Mouse (Mus musculus) stomach, embryonic 15.5 days (tissue): Measurements from ENCODE around the gene Ecd. TPM values are rescaled to one million over a fixed set of nuclear protein-coding genes. Genes with fewer than 3 reads are reported as not detected.

ENCODE experiments used
- ATAC-seq: fragments of 200-750 bp; cut with Nextera tagmentation; 2 replicates; pipeline ENCODE4 v1.8.0; 2017; ENCODE audit warnings: low read depth, moderate number of reproducible peaks, moderate TSS enrichment; ENCODE audit not compliant: insufficient read depth, low FRiP score
- H3K27ac ChIP-seq: fragments of 300-500 bp; sonication (generic); 2 replicates; pipeline ENCODE4 v1.5.1; 2015; ENCODE audit warnings: mild to moderate bottlenecking, inconsistent platforms
- H3K27me3 ChIP-seq: fragments of 300-500 bp; sonication (generic); replicated peaks from 2 replicates; pipeline ENCODE4 v1.6.1; 2015; ENCODE audit warnings: inconsistent platforms
- H3K36me3 ChIP-seq: fragments of 300-500 bp; sonication (generic); 2 replicates; pipeline ENCODE4 v1.6.1; 2015; ENCODE audit warnings: inconsistent platforms
- H3K4me1 ChIP-seq: fragments of 300-500 bp; sonication (generic); 2 replicates; pipeline ENCODE4 v1.6.1; 2015; ENCODE audit warnings: inconsistent platforms
- H3K4me2 ChIP-seq: fragments of 300-500 bp; sonication (generic); 2 replicates; pipeline ENCODE4 v1.6.1; 2015; ENCODE audit warnings: mild to moderate bottlenecking, inconsistent platforms
- H3K4me3 ChIP-seq: fragments of 300-500 bp; sonication (generic); replicated peaks from 2 replicates; pipeline ENCODE4 v1.5.1; 2015; ENCODE audit warnings: inconsistent platforms
- H3K9ac ChIP-seq: fragments of 300-500 bp; sonication (generic); 2 replicates; pipeline ENCODE4 v1.6.1; 2015; ENCODE audit warnings: inconsistent platforms
- H3K9me3 ChIP-seq: fragments of 300-500 bp; sonication (generic); 2 replicates; pipeline ENCODE4 v1.6.1; 2016; ENCODE audit warnings: inconsistent platforms
- WGBS: fragments of 180-500 bp; shearing (Covaris S2); methylation state at CpG from one replicate; pipeline ENCODE4 v1.1.7; 2015; 5-methylcytosine and 5-hydroxymethylcytosine counted together
- polyA plus RNA-seq: library from polyadenylated mRNA; unstranded; fragments of >200 nt; fragmentation: Nextera tagmentation; extraction: Ambion mirVana; gene quantifications from 2 replicates; pipeline ENCODE4 v1.2.1, GENCODE M21; 2015

Ecd gene
- polyA plus RNA-seq, result 46.9 and 47.6 TPM in 2 replicates

GRCm38 (mm10) chr14:20347991-20348541 is at the start of gene Ecd, which contains the start of gene Fam149b:
Gene Ecd (minus strand): TSS chr14:20348121.
Gene Fam149b (plus strand): TSS chr14:20348162.
- peak; percentile 99 for ATAC-seq
- WGBS, result under 1% methylated on average over 42 of the region's 42 CpGs
- H3K9ac ChIP-seq, result peak within 1 kb of the TSS; percentile 79

GRCm38 (mm10) chr14:20397220-20397619 is 49.3 kb upstream of the Ecd start:
- Histone ChIP-seq H3K4me1 (0 out of 2 replicates have a peak, but pooled peaks cover 3% of the 10 kb centered on the region), H3K9ac (no peak overlapping the region), H3K4me3 (no peak overlapping the region), H3K4me2 (no peak overlapping the region), H3K27me3 (no peaks in the 10 kb centered on the region), H3K9me3 (no peaks in the 10 kb centered on the region), H3K27ac (no peak overlapping the region), H3K36me3 (no peaks in the 10 kb centered on the region)
- WGBS, result 81% methylated on average over 9 of the region's 9 CpGs
- no peak for ATAC-seq

More at GRCm38 (mm10) chr14:20347991-20348541, at the start of gene Ecd, which contains the start of gene Fam149b:
- H3K27ac ChIP-seq, result peak within 1 kb of the TSS; percentile 94
- peak within 1 kb of the TSS; percentile 64 for H3K4me2 ChIP-seq
- H3K9me3 ChIP-seq, result no peaks in the 10 kb centered on the region
- H3K36me3 ChIP-seq, result peaks cover 9% of the 10 kb centered on the region; the same call in 1 of the 2 replicates
- H3K4me3 ChIP-seq, result peak within 1 kb of the TSS; percentile 71
- no peaks in the 10 kb centered on the region for H3K27me3 ChIP-seq
- H3K4me1 ChIP-seq, result no peaks in the 10 kb centered on the region

DNA sequence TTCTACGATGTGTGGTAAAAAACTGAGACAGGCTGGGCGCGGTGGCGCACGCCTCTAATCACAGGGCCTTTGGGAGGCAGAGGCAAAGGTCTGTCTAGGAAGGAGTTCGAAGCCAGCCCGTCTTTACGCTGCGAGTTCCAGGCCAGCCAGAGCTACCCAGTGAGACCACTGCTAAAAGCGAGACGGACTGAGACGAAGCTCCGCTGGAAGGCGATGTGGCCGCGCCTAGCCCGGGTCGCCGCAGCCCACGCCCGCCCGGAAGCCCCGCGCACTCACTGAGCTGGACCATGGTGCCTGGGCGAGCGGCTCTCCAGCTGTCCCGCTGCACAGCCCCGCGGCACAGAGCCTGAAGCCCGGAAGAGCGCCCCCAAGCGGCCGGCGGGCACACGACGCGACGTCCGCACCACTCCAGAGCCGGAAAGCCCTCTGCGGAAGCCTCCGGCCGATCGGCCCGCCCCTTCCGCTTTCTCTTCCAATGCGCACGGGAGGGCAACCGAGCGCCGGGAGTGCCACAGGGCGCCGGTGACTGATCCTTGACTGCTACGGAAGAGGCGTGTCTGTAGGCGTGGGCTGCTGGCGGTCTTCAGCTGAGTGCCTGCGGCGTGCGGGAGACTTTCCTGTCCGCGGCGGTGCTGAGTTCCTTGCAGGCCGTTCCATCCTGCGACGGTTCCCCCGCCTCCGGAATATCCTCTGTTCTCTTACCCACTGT is 45.4 kb upstream of the Ecd start, which contains the start of gene Mrps16:
TSS of gene Mrps16 (minus strand) at position 430 of the 709 bp plus-strand sequence.
- Histone ChIP-seq H3K9me3 (no peaks in the 10 kb centered on the region), H3K4me3 (peak within 1 kb of the TSS; percentile 73), H3K4me1 (0 out of 2 replicates have a peak, but pooled peaks cover 3% of the 10 kb centered on the region), H3K36me3 (no peaks in the 10 kb centered on the region; the same call in 1 of the 2 replicates), H3K27me3 (no peaks in the 10 kb centered on the region), H3K4me2 (peak within 1 kb of the TSS; percentile 59), H3K9ac (peak within 1 kb of the TSS; percentile 85), H3K27ac (peak within 1 kb of the TSS; percentile 88)
- peak; percentile 96 for ATAC-seq
- WGBS, result 0% methylated on average over 68 of the region's 68 CpGs

DNA sequence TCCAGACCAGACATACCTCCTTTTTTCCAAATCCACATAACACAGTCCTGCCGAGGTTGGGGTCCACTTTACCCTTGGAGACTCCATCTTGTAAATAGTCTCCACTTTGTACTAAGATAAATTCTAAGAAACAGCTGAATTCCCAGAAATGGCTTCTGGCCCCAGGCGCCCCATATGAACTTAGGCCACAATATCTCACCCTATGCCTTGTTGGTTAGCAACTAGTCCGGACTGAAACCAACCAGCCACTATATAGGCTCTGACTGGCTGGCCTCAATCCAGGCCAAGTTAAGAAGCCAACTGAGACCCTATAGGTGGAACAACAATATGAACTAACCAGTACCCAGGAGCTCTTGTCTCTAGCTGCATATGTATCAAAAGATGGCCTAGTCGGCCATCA is 44.4 kb upstream of the Ecd start:
- no peak for ATAC-seq
- 84% methylated on average over 4 of the region's 4 CpGs for WGBS

GRCm38 (mm10) chr14:20389446-20390079 is 41.6 kb upstream of the Ecd start:
- peak overlapping the region; percentile 88 for H3K4me3 ChIP-seq
- peak overlapping the region; percentile 85; the same call in 1 of the 2 replicates for H3K27ac ChIP-seq
- no peak for ATAC-seq
- WGBS, result 82% methylated on average over 8 of the region's 8 CpGs
- no peak overlapping the region for H3K9ac ChIP-seq
- peak overlapping the region; percentile 70; the same call in 1 of the 2 replicates for H3K4me2 ChIP-seq
- peaks cover 23% of the 10 kb centered on the region for H3K4me1 ChIP-seq
- H3K36me3 ChIP-seq, result no peaks in the 10 kb centered on the region; the same call in 1 of the 2 replicates
- no peaks in the 10 kb centered on the region for H3K9me3 ChIP-seq
- no peaks in the 10 kb centered on the region for H3K27me3 ChIP-seq

More for the DNA sequence above, 44.4 kb upstream of the Ecd start:
- H3K36me3 ChIP-seq, result no peaks in the 10 kb centered on the region; the same call in 1 of the 2 replicates
- H3K4me1 ChIP-seq, result peaks cover 8% of the 10 kb centered on the region
- no peak overlapping the region for H3K9ac ChIP-seq
- no peak overlapping the region for H3K27ac ChIP-seq
- H3K27me3 ChIP-seq, result no peaks in the 10 kb centered on the region
- no peaks in the 10 kb centered on the region for H3K9me3 ChIP-seq
- peak overlapping the region; percentile 24; the same call in 1 of the 2 replicates for H3K4me2 ChIP-seq
- H3K4me3 ChIP-seq, result no peak overlapping the region

GRCm38 (mm10) chr14:20388441-20389129 is 40.7 kb upstream of the Ecd start, which contains the start of gene Dnajc9:
Gene Dnajc9 (minus strand): TSS chr14:20388910.
- no peaks in the 10 kb centered on the region for H3K9me3 ChIP-seq

DNA sequence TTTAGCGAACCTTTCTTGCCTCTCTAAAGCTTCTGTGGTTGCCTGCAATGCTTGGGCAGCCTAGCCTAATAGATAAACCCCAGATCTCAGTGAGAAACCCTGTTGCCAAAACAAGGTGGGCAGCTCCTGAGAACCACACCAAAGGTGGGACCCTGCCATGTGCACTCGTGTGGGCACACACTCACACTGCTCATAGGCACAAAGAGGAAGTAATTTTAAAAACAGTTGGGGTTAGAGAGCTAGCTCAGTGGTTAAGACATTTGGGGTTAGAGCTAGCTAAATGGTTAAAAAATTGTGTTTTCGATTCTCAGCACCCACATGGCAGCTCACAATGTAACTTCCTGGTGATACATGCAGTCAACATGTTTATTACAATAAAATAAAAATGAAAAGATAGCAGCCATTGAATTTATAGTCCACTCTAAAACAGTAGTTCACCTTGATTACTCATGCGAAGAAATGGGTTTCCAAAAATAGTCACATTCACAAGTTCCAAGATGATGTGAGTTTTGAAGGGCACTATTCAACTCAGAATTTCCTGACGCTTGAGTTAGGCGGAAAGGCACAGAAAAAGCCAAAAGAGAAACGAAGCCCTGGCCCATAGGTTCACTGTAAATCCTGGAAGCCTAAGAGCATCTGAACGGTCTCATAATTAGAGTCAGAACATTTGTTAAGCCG is 32.0 kb upstream of the Ecd start:
- Histone ChIP-seq H3K27ac (no peak overlapping the region), H3K9me3 (no peaks in the 10 kb centered on the region), H3K27me3 (no peaks in the 10 kb centered on the region), H3K4me1 (no peaks in the 10 kb centered on the region), H3K9ac (no peak overlapping the region), H3K4me3 (no peak overlapping the region), H3K4me2 (no peak overlapping the region), H3K36me3 (peaks cover 20% of the 10 kb centered on the region; the same call in 1 of the 2 replicates)
- no peak for ATAC-seq
- WGBS, result 88% methylated on average over 9 of the region's 9 CpGs

More at GRCm38 (mm10) chr14:20388441-20389129, 40.7 kb upstream of the Ecd start, which contains the start of gene Dnajc9:
- Histone ChIP-seq H3K4me2 (peak within 1 kb of the TSS; percentile 70), H3K4me1 (peaks cover 20% of the 10 kb centered on the region), H3K27me3 (no peaks in the 10 kb centered on the region), H3K9ac (peak within 1 kb of the TSS; percentile 78), H3K27ac (peak within 1 kb of the TSS; percentile 85), H3K36me3 (peaks cover 3% of the 10 kb centered on the region; the same call in 1 of the 2 replicates), H3K4me3 (peak within 1 kb of the TSS; percentile 88)
- ATAC-seq, result peak; percentile 66
- under 1% methylated on average over 59 of the region's 59 CpGs for WGBS

GRCm38 (mm10) chr14:20379087-20379640 is 31.2 kb upstream of the Ecd start:
- H3K4me3 ChIP-seq, result no peak overlapping the region
- WGBS, result 72% methylated on average over 5 of the region's 5 CpGs
- no peak for ATAC-seq
- H3K4me2 ChIP-seq, result no peak overlapping the region
- H3K27me3 ChIP-seq, result no peaks in the 10 kb centered on the region
- no peak overlapping the region for H3K9ac ChIP-seq
- H3K27ac ChIP-seq, result no peak overlapping the region
- peaks cover 23% of the 10 kb centered on the region for H3K36me3 ChIP-seq
- no peaks in the 10 kb centered on the region for H3K4me1 ChIP-seq
- H3K9me3 ChIP-seq, result no peaks in the 10 kb centered on the region

- no peak overlapping the region for H3K4me2 ChIP-seq
- peaks cover 22% of the 10 kb centered on the region for H3K36me3 ChIP-seq
- WGBS, result 35% methylated on average over 13 of the region's 13 CpGs
Observed at GRCm38 (mm10) chr14:20378313-20379061, 30.6 kb upstream of the Ecd start.

DNA sequence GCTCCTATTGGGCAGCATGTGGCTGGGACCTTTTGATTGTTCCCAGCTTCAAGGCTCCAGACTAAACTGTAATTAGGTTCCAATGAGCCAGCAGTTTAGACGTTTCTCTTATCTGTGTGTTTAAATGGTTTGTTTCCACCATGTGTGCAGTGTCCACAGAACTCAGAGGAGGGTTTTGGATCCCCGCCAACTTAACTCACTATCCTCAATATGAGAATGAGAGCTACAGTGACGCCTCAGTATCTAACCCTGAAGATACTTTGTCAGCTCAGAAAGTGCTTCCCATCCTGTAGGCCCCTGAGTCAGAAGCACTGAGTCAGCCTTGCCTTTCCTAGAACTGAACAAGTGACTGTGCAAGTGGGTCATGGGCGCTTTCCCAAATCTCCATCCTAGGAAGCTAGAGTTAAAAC is 29.2 kb upstream of the Ecd start:
- Histone ChIP-seq H3K4me3 (no peak overlapping the region), H3K9me3 (no peaks in the 10 kb centered on the region), H3K27ac (no peak overlapping the region), H3K27me3 (no peaks in the 10 kb centered on the region), H3K9ac (no peak overlapping the region), H3K4me1 (no peaks in the 10 kb centered on the region), H3K4me2 (no peak overlapping the region), H3K36me3 (peaks cover 17% of the 10 kb centered on the region)
- no peak for ATAC-seq
- WGBS, result 53% methylated on average over 4 of the region's 4 CpGs

More at GRCm38 (mm10) chr14:20378313-20379061, 30.6 kb upstream of the Ecd start:
- Histone ChIP-seq H3K9ac (no peak overlapping the region), H3K4me1 (no peaks in the 10 kb centered on the region), H3K4me3 (no peak overlapping the region), H3K9me3 (no peaks in the 10 kb centered on the region), H3K27me3 (no peaks in the 10 kb centered on the region), H3K27ac (no peak overlapping the region)
- ATAC-seq, result peak; percentile 63; the same call in 1 of the 2 replicates
